Comparison of ENCODE assay signal across 12 mouse cellular contexts in the genomic region with DNA sequence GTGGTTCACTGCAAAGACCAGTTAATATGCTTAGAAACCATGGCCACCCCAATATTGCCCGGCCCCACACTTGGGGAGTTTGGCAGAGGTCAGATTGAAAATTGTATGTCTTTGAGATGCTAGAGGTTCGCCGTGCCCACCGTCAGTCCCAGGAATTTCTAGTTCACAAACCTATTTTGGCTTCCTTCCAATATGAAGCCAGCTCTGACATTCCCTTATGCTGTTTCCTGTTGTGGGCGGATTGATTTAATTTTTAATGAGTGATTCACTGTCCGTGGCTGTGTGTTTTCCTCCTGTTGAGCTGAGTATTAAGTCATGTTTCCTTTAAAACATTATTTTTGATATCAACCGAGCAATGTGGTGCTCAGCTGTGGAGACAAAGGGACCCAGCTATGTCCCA.
DNase-seq lines count a peak whose midpoint lies in the region; ATAC-seq lines count a peak whose summit lies in the region.
"Had no signal": no experiment of that assay in that cellular context is flagged by ENCODE, and none has a peak within 500 bp of the region (broad histone marks: within the 10 kb centered on the region; RNA-seq: fewer than 3 reads in every experiment).

No protein-coding gene starts in this region.

- no peak overlapping the region; the same call in 1 of the 2 replicates for H3K27ac ChIP-seq in hindbrain, embryonic 14.5 days
- no peak overlapping the region for H3K27ac ChIP-seq in hindbrain, embryonic 11.5 days (ENCODE audit: low read depth, low read length)
- H3K27ac ChIP-seq in kidney, embryonic 16.5 days (ENCODE audit: low read length) = no peak overlapping the region; the same call in 1 of the 2 replicates
- H3K27ac ChIP-seq in forebrain, embryonic 11.5 days (ENCODE audit: low read depth, low read length) = no peak overlapping the region
- H3K27ac ChIP-seq: limb, embryonic 13.5 days had no signal

- ATAC-seq in hindbrain, embryonic 14.5 days (ENCODE audit: low FRiP score) = no peak
- ATAC-seq in hindbrain, embryonic 11.5 days (ENCODE audit: low FRiP score) = no peak
- peak; percentile 33; the same call in 1 of the 2 replicates for ATAC-seq in kidney, embryonic 16.5 days (ENCODE audit: low FRiP score, low TSS enrichment)
- ATAC-seq in forebrain, embryonic 11.5 days (replicated peaks; ENCODE audit: low FRiP score) = no peak
- ATAC-seq: forebrain, postnatal 0 days had no signal

- H3K9ac ChIP-seq in hindbrain, embryonic 14.5 days = no peak overlapping the region
- no peak overlapping the region for H3K9ac ChIP-seq in hindbrain, embryonic 11.5 days (ENCODE audit: low read depth, low read length)
- H3K9ac ChIP-seq in kidney, embryonic 16.5 days (replicated peaks; ENCODE audit: low read length) = no peak overlapping the region
- no peak overlapping the region for H3K9ac ChIP-seq in forebrain, embryonic 11.5 days (ENCODE audit: low read length)
- H3K9ac ChIP-seq: forebrain, postnatal 0 days; limb, embryonic 13.5 days had no signal

- DNase-seq in hindbrain, embryonic 14.5 days (ENCODE audit: low spot score) = peak; percentile 48
- no peak for DNase-seq in hindbrain, embryonic 11.5 days (ENCODE audit: low spot score)
- DNase-seq in 3134 (ENCODE audit: extremely low read depth, insufficient read length, low spot score) (peak; percentile 63), adipocyte (ENCODE audit: low spot score) (peak; percentile 21)
- DNase-seq in embryo, embryonic 9.5 days (ENCODE audit: extremely low spot score) = no peak
- no peak for DNase-seq in frontal cortex, postnatal 14 days (ENCODE audit: low spot score in 2 of 2)
- DNase-seq in forebrain, embryonic 11.5 days (ENCODE audit: low spot score) = no peak
- DNase-seq: adrenal gland, adult 2 months; cerebellum, postnatal 36 days; forebrain, postnatal 0 days had no signal

- H3K4me1 ChIP-seq in hindbrain, embryonic 14.5 days (replicated peaks; ENCODE audit: control insufficient read depth, insufficient read depth, low read length) = peaks cover 14% of the 10 kb centered on the region
- H3K4me1 ChIP-seq in hindbrain, embryonic 11.5 days (replicated peaks; ENCODE audit: control insufficient read depth, insufficient read depth, low read length) = no peaks in the 10 kb centered on the region
- peaks cover 18% of the 10 kb centered on the region for H3K4me1 ChIP-seq in kidney, embryonic 16.5 days (ENCODE audit: insufficient read depth, low read length)
- peaks cover 6% of the 10 kb centered on the region; the same call in 1 of the 2 replicates for H3K4me1 ChIP-seq in forebrain, embryonic 11.5 days (replicated peaks; ENCODE audit: control insufficient read depth, insufficient read depth, low read length)

- WGBS in hindbrain, embryonic 14.5 days = 43% methylated on average over 7 of the region's 7 CpGs
- WGBS in hindbrain, embryonic 11.5 days = 80% methylated on average over 7 of the region's 7 CpGs
- 41% methylated on average over 7 of the region's 7 CpGs for WGBS in kidney, embryonic 16.5 days
- 83% methylated on average over 7 of the region's 7 CpGs for WGBS in forebrain, embryonic 11.5 days

- H3K4me2 ChIP-seq in hindbrain, embryonic 14.5 days (replicated peaks) = no peak overlapping the region
- H3K4me2 ChIP-seq in hindbrain, embryonic 11.5 days (replicated peaks; ENCODE audit: low read depth, low read length) = no peak overlapping the region
- H3K4me2 ChIP-seq in kidney, embryonic 16.5 days (replicated peaks; ENCODE audit: low read depth, low read length) = no peak overlapping the region
- no peak overlapping the region for H3K4me2 ChIP-seq in forebrain, embryonic 11.5 days (ENCODE audit: low read depth, low read length, severe bottlenecking)
- H3K4me2 ChIP-seq: limb, embryonic 13.5 days had no signal

- no peaks in the 10 kb centered on the region for H3K36me3 ChIP-seq in hindbrain, embryonic 14.5 days (replicated peaks; ENCODE audit: control insufficient read depth, insufficient read depth)
- no peaks in the 10 kb centered on the region for H3K36me3 ChIP-seq in hindbrain, embryonic 11.5 days (ENCODE audit: control insufficient read depth, insufficient read depth, low read length)
- H3K36me3 ChIP-seq in kidney, embryonic 16.5 days (ENCODE audit: insufficient read depth, low read length) = no peaks in the 10 kb centered on the region
- H3K36me3 ChIP-seq in forebrain, embryonic 11.5 days (ENCODE audit: control insufficient read depth, insufficient read depth, low read length) = no peaks in the 10 kb centered on the region
- H3K36me3 ChIP-seq: limb, embryonic 13.5 days had no signal

- H3K27me3 ChIP-seq in hindbrain, embryonic 14.5 days (ENCODE audit: control insufficient read depth, insufficient read depth, low read length) = no peaks in the 10 kb centered on the region
- H3K27me3 ChIP-seq in hindbrain, embryonic 11.5 days (ENCODE audit: control insufficient read depth, insufficient read depth, low read length) = no peaks in the 10 kb centered on the region
- no peaks in the 10 kb centered on the region for H3K27me3 ChIP-seq in kidney, embryonic 16.5 days (ENCODE audit: insufficient read depth, low read length)
- no peaks in the 10 kb centered on the region for H3K27me3 ChIP-seq in forebrain, embryonic 11.5 days (ENCODE audit: control insufficient read depth, insufficient read depth, low read length)
- H3K27me3 ChIP-seq: limb, embryonic 13.5 days had no signal

- no peak overlapping the region for H3K4me3 ChIP-seq in hindbrain, embryonic 14.5 days (replicated peaks; ENCODE audit: low read length)
- no peak overlapping the region for H3K4me3 ChIP-seq in hindbrain, embryonic 11.5 days (ENCODE audit: low read depth, low read length)
- no peak overlapping the region for H3K4me3 ChIP-seq in kidney, embryonic 16.5 days (ENCODE audit: low read length)
- no peak overlapping the region for H3K4me3 ChIP-seq in forebrain, embryonic 11.5 days (ENCODE audit: low read depth, low read length)
- H3K4me3 ChIP-seq: limb, embryonic 13.5 days had no signal

- no peaks in the 10 kb centered on the region for H3K9me3 ChIP-seq in hindbrain, embryonic 14.5 days (ENCODE audit: control insufficient read depth, low read length)
- H3K9me3 ChIP-seq in hindbrain, embryonic 11.5 days (ENCODE audit: control insufficient read depth, low read length) = no peaks in the 10 kb centered on the region
- no peaks in the 10 kb centered on the region for H3K9me3 ChIP-seq in kidney, embryonic 16.5 days (ENCODE audit: low read length)
- H3K9me3 ChIP-seq in forebrain, embryonic 11.5 days (ENCODE audit: control insufficient read depth, low read length) = no peaks in the 10 kb centered on the region
- H3K9me3 ChIP-seq: limb, embryonic 13.5 days had no signal

Comparison
In these comparisons a context has a peak if more than half of its experiments do, and no peak if none do; other contexts are left out.
1. DNase-seq: peak in hindbrain, embryonic 14.5 days (single experiment), 3134 (single experiment) and adipocyte (single experiment); none in hindbrain, embryonic 11.5 days (single experiment), embryo, embryonic 9.5 days (single experiment), frontal cortex, postnatal 14 days (0 of 2) and forebrain, embryonic 11.5 days (single experiment).